Comparison of ENCODE assay signal across 14 mouse cellular contexts in genomic region chr7:112244071-112244470, GRCm38 (mm10). TPM values are rescaled to one million over a fixed set of nuclear protein-coding genes. Genes with fewer than 3 reads are reported as not detected.
DNase-seq lines count a peak whose midpoint lies in the region; ATAC-seq and TF ChIP-seq lines count a peak whose summit lies in the region.
"Had no signal": no experiment of that assay in that cellular context is flagged by ENCODE, and none has a peak within 500 bp of the region (broad histone marks: within the 10 kb centered on the region; RNA-seq: fewer than 3 reads in every experiment).

No protein-coding gene starts in this region.

- no peaks in the 10 kb centered on the region for H3K9me3 ChIP-seq in heart, embryonic 12.5 days (replicated peaks)
- H3K9me3 ChIP-seq in lung, postnatal 0 days (ENCODE audit: low read length): no peaks in the 10 kb centered on the region
- H3K9me3 ChIP-seq in midbrain, embryonic 13.5 days: no peaks in the 10 kb centered on the region
- H3K9me3 ChIP-seq: intestine, embryonic 15.5 days; kidney, embryonic 15.5 days had no signal

- DNase-seq in heart, adult 9 months (ENCODE audit: low spot score in 2 of 2): no peak
- DNase-seq in lung, postnatal 0 days (ENCODE audit: low spot score): no peak
- DNase-seq in lung, adult 18-20 months: no peak
- peak; percentile 65 to 74 for DNase-seq in cerebellum, postnatal 14 days
- DNase-seq in thymus, postnatal 25 days: no peak
- DNase-seq: adrenal gland, postnatal 10 days had no signal

- no peak for TF ChIP-seq EP300 in lung, postnatal 0 days (IDR thresholded peaks at IDR 0.05)

- H3K27me3 ChIP-seq in heart, embryonic 12.5 days (replicated peaks): no peaks in the 10 kb centered on the region
- no peaks in the 10 kb centered on the region for H3K27me3 ChIP-seq in lung, postnatal 0 days (replicated peaks; ENCODE audit: insufficient read depth, low read length)
- H3K27me3 ChIP-seq in midbrain, embryonic 13.5 days: no peaks in the 10 kb centered on the region
- H3K27me3 ChIP-seq: intestine, embryonic 15.5 days; kidney, embryonic 15.5 days had no signal

- H3K4me3 ChIP-seq in heart, embryonic 12.5 days: no peak overlapping the region
- H3K4me3 ChIP-seq in lung, postnatal 0 days (ENCODE audit: low read depth, low read length): no peak overlapping the region
- H3K4me3 ChIP-seq in midbrain, embryonic 13.5 days (replicated peaks): no peak overlapping the region
- H3K4me3 ChIP-seq: intestine, embryonic 15.5 days; kidney, embryonic 15.5 days; megakaryocyte, embryonic 14.5 days had no signal

- H3K4me1 ChIP-seq in heart, embryonic 12.5 days (replicated peaks): peaks cover 87% of the 10 kb centered on the region
- H3K4me1 ChIP-seq in lung, postnatal 0 days (ENCODE audit: insufficient read depth, low read depth, low read length): peaks cover 38% of the 10 kb centered on the region
- peaks cover 20% of the 10 kb centered on the region for H3K4me1 ChIP-seq in midbrain, embryonic 13.5 days (replicated peaks)

- peak overlapping the region; percentile 54 for H3K27ac ChIP-seq in heart, embryonic 12.5 days (ENCODE audit: poor library complexity, severe bottlenecking)
- no peak overlapping the region for H3K27ac ChIP-seq in lung, postnatal 0 days (ENCODE audit: low read length)
- H3K27ac ChIP-seq in midbrain, embryonic 13.5 days: no peak overlapping the region
- H3K27ac ChIP-seq: intestine, embryonic 15.5 days; kidney, embryonic 15.5 days had no signal

- no peak for ATAC-seq in heart, embryonic 12.5 days (ENCODE audit: insufficient number of reproducible peaks, low FRiP score)
- ATAC-seq in lung, postnatal 0 days: no peak
- ATAC-seq in midbrain, embryonic 13.5 days: no peak
- ATAC-seq: forebrain, embryonic 14.5 days had no signal

- no peak overlapping the region for H3K4me2 ChIP-seq in heart, embryonic 12.5 days
- H3K4me2 ChIP-seq in lung, postnatal 0 days (replicated peaks; ENCODE audit: low read depth, low read length): no peak overlapping the region
- no peak overlapping the region for H3K4me2 ChIP-seq in midbrain, embryonic 13.5 days (replicated peaks)
- H3K4me2 ChIP-seq: intestine, embryonic 15.5 days; kidney, embryonic 15.5 days; liver, embryonic 11.5 days had no signal

- no peak for TF ChIP-seq CTCF in lung, postnatal 0 days (IDR thresholded peaks at IDR 0.05)

- 41% methylated on average over 2 of the region's 2 CpGs for WGBS in heart, embryonic 12.5 days
- WGBS in lung, postnatal 0 days: 66% methylated on average over 2 of the region's 2 CpGs
- 62% methylated on average over 2 of the region's 2 CpGs for WGBS in midbrain, embryonic 13.5 days

- 0 out of 2 replicates have a peak overlapping the region, but pooled peaks have one; percentile 47 for H3K9ac ChIP-seq in heart, embryonic 12.5 days
- 0 out of 2 replicates have a peak overlapping the region, but pooled peaks have one; percentile 19 for H3K9ac ChIP-seq in lung, postnatal 0 days (replicated peaks; ENCODE audit: low read depth)
- H3K9ac ChIP-seq in midbrain, embryonic 13.5 days (replicated peaks): no peak overlapping the region
- H3K9ac ChIP-seq: intestine, embryonic 15.5 days; kidney, embryonic 15.5 days had no signal

- H3K36me3 ChIP-seq in heart, embryonic 12.5 days: peaks cover 79% of the 10 kb centered on the region
- H3K36me3 ChIP-seq in lung, postnatal 0 days (ENCODE audit: insufficient read depth, low read length): no peaks in the 10 kb centered on the region
- H3K36me3 ChIP-seq in midbrain, embryonic 13.5 days: no peaks in the 10 kb centered on the region
- H3K36me3 ChIP-seq: G1E; intestine, embryonic 15.5 days; kidney, embryonic 15.5 days had no signal

RNA-seq across cellular contexts. Expression of gene Mical2, which starts 18.4 kb away (rescaled TPM):
- polyA plus RNA-seq in heart, embryonic 12.5 days (2016; fragmentation: Nextera tagmentation; extraction: Ambion mirVana): 156 and 163 TPM in 2 replicates
- 19.7 and 21.5 TPM in 2 replicates for polyA plus RNA-seq in lung, postnatal 0 days (2015; fragmentation: Nextera tagmentation; extraction: Ambion mirVana)
- 1.5 TPM in 2 replicates for polyA plus RNA-seq in midbrain, embryonic 13.5 days (2015; fragmentation: Nextera tagmentation; extraction: Ambion mirVana)
- polyA plus RNA-seq: G1E had no signal

Comparison
In these comparisons a context has a peak if more than half of its experiments do, and no peak if none do; other contexts are left out.
1. DNase-seq: peak in cerebellum, postnatal 14 days (2 of 2); none in heart, adult 9 months (0 of 2), lung, postnatal 0 days (single experiment), lung, adult 18-20 months (0 of 2) and thymus, postnatal 25 days (single experiment).